Mouse (Mus musculus): ENCODE measurements around the gene 2200002J24Rik. TPM values are rescaled to one million over a fixed set of nuclear protein-coding genes. Genes with fewer than 3 reads are reported as not detected.
A peak's percentile ranks its signal among the peaks of the same experiment; 100 is the strongest.
"Not testable (repeated sequence)": the region's sequence is repeated elsewhere in the genome, so short reads cannot be mapped to it uniquely, and the experiment has no call there.

2200002J24Rik gene
- polyA plus RNA-seq, 1 experiment, result not detected

- no peaks in the 10 kb centered on the region for H3K9me3 ChIP-seq (replicated peaks; ENCODE audit: control insufficient read depth, insufficient read depth, low read length, poor library complexity, severe bottlenecking)
- H3K4me1 ChIP-seq (ENCODE audit: control insufficient read depth, insufficient read depth, low read length), result no peaks in the 10 kb centered on the region
- TF ChIP-seq POLR2A (IDR thresholded peaks at IDR 0.05; ENCODE audit: insufficient read depth, low read length), result no peak
- no peak for TF ChIP-seq EP300 (IDR thresholded peaks at IDR 0.05; ENCODE audit: insufficient read depth, low read depth, low read length)
- no peak for TF ChIP-seq CTCF (IDR thresholded peaks at IDR 0.05; ENCODE audit: low read depth, low read length)
- H3K9ac ChIP-seq (ENCODE audit: low read depth, poor library complexity, severe bottlenecking), result no peak overlapping the region
- no peaks in the 10 kb centered on the region; the same call in 1 of the 2 replicates for H3K27me3 ChIP-seq (ENCODE audit: control insufficient read depth, insufficient read depth, low read length, poor library complexity, severe bottlenecking)
- no peak overlapping the region for H3K4me3 ChIP-seq (ENCODE audit: low read depth, low read length)
- no peaks in the 10 kb centered on the region for H3K36me3 ChIP-seq (ENCODE audit: control insufficient read depth, insufficient read depth, low read length, poor library complexity, severe bottlenecking)
- H3K27ac ChIP-seq (ENCODE audit: insufficient read depth, low read length), result no peak overlapping the region
Observed at GRCm38 (mm10) chr7:30721286-30721685, 22.6 kb downstream of the 2200002J24Rik start.

GRCm38 (mm10) chr7:30723274-30723953, 24.7 kb downstream of the 2200002J24Rik start:
- no peak overlapping the region for H3K9ac ChIP-seq (ENCODE audit: low read depth, poor library complexity, severe bottlenecking)
- H3K27me3 ChIP-seq (ENCODE audit: control insufficient read depth, insufficient read depth, low read length, poor library complexity, severe bottlenecking), result no peaks in the 10 kb centered on the region
- H3K27ac ChIP-seq (ENCODE audit: insufficient read depth, low read length), result no peak overlapping the region
- TF ChIP-seq EP300 (IDR thresholded peaks at IDR 0.05; ENCODE audit: insufficient read depth, low read depth, low read length), result no peak
- TF ChIP-seq CTCF (IDR thresholded peaks at IDR 0.05; ENCODE audit: low read depth, low read length), result no peak
- TF ChIP-seq POLR2A (IDR thresholded peaks at IDR 0.05; ENCODE audit: insufficient read depth, low read length), result no peak
- H3K4me3 ChIP-seq (ENCODE audit: low read depth, low read length), result no peak overlapping the region
- no peaks in the 10 kb centered on the region for H3K4me1 ChIP-seq (ENCODE audit: control insufficient read depth, insufficient read depth, low read length)
- no peaks in the 10 kb centered on the region for H3K9me3 ChIP-seq (replicated peaks; ENCODE audit: control insufficient read depth, insufficient read depth, low read length, poor library complexity, severe bottlenecking)
- H3K36me3 ChIP-seq (ENCODE audit: control insufficient read depth, insufficient read depth, low read length, poor library complexity, severe bottlenecking), result no peaks in the 10 kb centered on the region

GRCm38 (mm10) chr7:30728214-30728613, 29.5 kb downstream of the 2200002J24Rik start:
- H3K4me1 ChIP-seq (ENCODE audit: control insufficient read depth, insufficient read depth, low read length), result no peaks in the 10 kb centered on the region
- H3K4me3 ChIP-seq (ENCODE audit: low read depth, low read length), result no peak overlapping the region
- no peak overlapping the region for H3K27ac ChIP-seq (ENCODE audit: insufficient read depth, low read length)
- 0 out of 2 replicates have a peak overlapping the region, but pooled peaks have one; percentile 71 for H3K9ac ChIP-seq (ENCODE audit: low read depth, poor library complexity, severe bottlenecking)
- H3K9me3 ChIP-seq (replicated peaks; ENCODE audit: control insufficient read depth, insufficient read depth, low read length, poor library complexity, severe bottlenecking), result no peaks in the 10 kb centered on the region
- no peaks in the 10 kb centered on the region for H3K36me3 ChIP-seq (ENCODE audit: control insufficient read depth, insufficient read depth, low read length, poor library complexity, severe bottlenecking)
- TF ChIP-seq EP300 (IDR thresholded peaks at IDR 0.05; ENCODE audit: insufficient read depth, low read depth, low read length), result no peak
- TF ChIP-seq POLR2A (IDR thresholded peaks at IDR 0.05; ENCODE audit: insufficient read depth, low read length), result no peak
- no peaks in the 10 kb centered on the region for H3K27me3 ChIP-seq (ENCODE audit: control insufficient read depth, insufficient read depth, low read length, poor library complexity, severe bottlenecking)

GRCm38 (mm10) chr7:30728739-30729395, 30.1 kb downstream of the 2200002J24Rik start:
- H3K36me3 ChIP-seq (ENCODE audit: control insufficient read depth, insufficient read depth, low read length, poor library complexity, severe bottlenecking), result no peaks in the 10 kb centered on the region
- H3K9ac ChIP-seq (ENCODE audit: low read depth, poor library complexity, severe bottlenecking), result peak overlapping the region; percentile 71
- H3K9me3 ChIP-seq (replicated peaks; ENCODE audit: control insufficient read depth, insufficient read depth, low read length, poor library complexity, severe bottlenecking), result no peaks in the 10 kb centered on the region
- TF ChIP-seq CTCF (IDR thresholded peaks at IDR 0.05; ENCODE audit: low read depth, low read length) (no peak), POLR2A (IDR thresholded peaks at IDR 0.05; ENCODE audit: insufficient read depth, low read length) (no peak), EP300 (IDR thresholded peaks at IDR 0.05; ENCODE audit: insufficient read depth, low read depth, low read length) (no peak)
- peak overlapping the region; percentile 83 for H3K4me3 ChIP-seq (ENCODE audit: low read depth, low read length)
- H3K4me1 ChIP-seq (ENCODE audit: control insufficient read depth, insufficient read depth, low read length), result no peaks in the 10 kb centered on the region
- H3K27me3 ChIP-seq (ENCODE audit: control insufficient read depth, insufficient read depth, low read length, poor library complexity, severe bottlenecking), result no peaks in the 10 kb centered on the region
- no peak overlapping the region for H3K27ac ChIP-seq (ENCODE audit: insufficient read depth, low read length)

- Histone ChIP-seq H3K4me3 (ENCODE audit: low read depth, low read length) (peak within 1 kb of the TSS; percentile 83), H3K4me1 (ENCODE audit: control insufficient read depth, insufficient read depth, low read length) (no peaks in the 10 kb centered on the region), H3K27ac (ENCODE audit: insufficient read depth, low read length) (peak within 1 kb of the TSS; percentile 52), H3K36me3 (ENCODE audit: control insufficient read depth, insufficient read depth, low read length, poor library complexity, severe bottlenecking) (no peaks in the 10 kb centered on the region), H3K27me3 (ENCODE audit: control insufficient read depth, insufficient read depth, low read length, poor library complexity, severe bottlenecking) (no peaks in the 10 kb centered on the region), H3K9me3 (replicated peaks; ENCODE audit: control insufficient read depth, insufficient read depth, low read length, poor library complexity, severe bottlenecking) (no peaks in the 10 kb centered on the region), H3K9ac (ENCODE audit: low read depth, poor library complexity, severe bottlenecking) (peak within 1 kb of the TSS; percentile 71)
- TF ChIP-seq CTCF (IDR thresholded peaks at IDR 0.05; ENCODE audit: low read depth, low read length), result peak; percentile 8
- TF ChIP-seq POLR2A (IDR thresholded peaks at IDR 0.05; ENCODE audit: insufficient read depth, low read length), result peak; percentile 49
- TF ChIP-seq EP300 (IDR thresholded peaks at IDR 0.05; ENCODE audit: insufficient read depth, low read depth, low read length), result 0 out of 2 replicates have a peak, but pooled peaks have one; percentile 4
Observed at GRCm38 (mm10) chr7:30729396-30730063, 30.8 kb downstream of the 2200002J24Rik start, which contains the start of gene Tmem147. Tmem147 (minus strand) TSS chr7:30729540.

- not testable (repeated sequence) for H3K4me1 ChIP-seq (ENCODE audit: control insufficient read depth, insufficient read depth, low read length); H3K27me3 ChIP-seq (ENCODE audit: control insufficient read depth, insufficient read depth, low read length, poor library complexity, severe bottlenecking); H3K9me3 ChIP-seq (replicated peaks; ENCODE audit: control insufficient read depth, insufficient read depth, low read length, poor library complexity, severe bottlenecking); H3K36me3 ChIP-seq (ENCODE audit: control insufficient read depth, insufficient read depth, low read length, poor library complexity, severe bottlenecking)
- Histone ChIP-seq H3K4me3 (ENCODE audit: low read depth, low read length) (peak overlapping the region; percentile 83), H3K27ac (ENCODE audit: insufficient read depth, low read length) (peak overlapping the region; percentile 52), H3K9ac (ENCODE audit: low read depth, poor library complexity, severe bottlenecking) (peak overlapping the region; percentile 71)
Observed at GRCm38 (mm10) chr7:30730064-30730722, 31.5 kb downstream of the 2200002J24Rik start.

Data from ES-Bruce4 (cell line).